Mouse (Mus musculus): ENCODE data around the gene Olfr654.

Olfr654 gene

DNA sequence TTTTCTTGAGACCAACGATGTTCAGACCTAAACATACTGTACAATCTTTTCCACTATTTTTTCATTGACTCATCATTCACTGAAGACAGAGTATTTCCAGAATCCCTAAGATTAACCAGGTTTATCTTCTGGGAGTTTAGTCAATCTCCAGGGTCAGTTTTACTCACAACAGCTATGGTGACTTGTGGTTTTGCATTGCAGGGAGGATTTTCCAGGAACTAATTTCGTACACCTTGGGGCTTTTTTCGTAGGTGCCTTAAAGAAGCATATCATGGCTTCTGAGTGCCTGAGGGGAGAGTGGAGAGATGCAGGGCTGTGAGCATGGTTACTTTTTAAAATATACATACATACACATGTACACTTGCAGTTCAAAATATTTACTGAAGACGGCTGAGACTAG lies at the start of gene Olfr654:
Gene Olfr654, plus strand, starts transcription at position 301 of the 400 bp plus-strand sequence.
- no peak for DNase-seq

DNA sequence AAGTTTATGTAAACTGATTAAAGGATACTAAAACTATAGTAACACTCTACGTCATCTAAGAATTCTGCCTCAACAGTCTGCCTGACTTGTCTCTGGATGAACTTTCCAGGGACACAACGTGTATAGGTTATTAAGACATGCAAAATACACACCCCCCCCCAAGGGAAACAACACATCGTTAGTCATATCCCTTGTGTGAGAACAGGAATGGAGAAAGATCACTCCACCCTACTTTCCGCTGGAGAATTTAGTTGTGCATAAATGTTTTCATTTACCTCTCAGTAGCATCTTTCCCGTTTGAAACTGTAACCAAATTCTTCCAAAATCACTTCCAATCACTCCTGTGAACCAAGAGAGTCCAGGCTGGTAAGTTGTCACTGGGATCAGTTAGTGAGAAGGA lies 37.0 kb upstream of the Olfr654 start, which contains the start of gene Olfr651:
Gene Olfr651, plus strand, starts transcription at position 301 of the 400 bp plus-strand sequence.
- DNase-seq = no peak

DNA sequence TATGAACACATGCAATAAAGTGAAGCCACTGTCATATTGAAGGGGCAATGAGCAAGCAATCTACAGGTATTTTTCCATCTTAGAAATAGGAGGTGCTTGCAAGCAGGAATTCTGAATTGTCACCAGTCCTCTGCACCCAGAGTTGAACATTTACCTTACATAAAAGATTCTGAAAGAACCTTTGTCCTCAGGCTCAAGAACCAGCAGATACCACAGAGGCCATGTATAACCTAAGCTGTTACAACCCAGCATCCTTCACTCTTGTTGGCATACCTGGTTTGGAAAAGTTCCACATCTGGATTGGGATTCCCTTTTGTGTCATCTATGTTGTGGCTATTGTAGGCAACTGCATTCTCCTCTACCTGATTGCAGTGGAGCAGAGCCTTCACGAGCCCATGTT lies 34.1 kb upstream of the Olfr654 start:
- DNase-seq = no peak

DNA sequence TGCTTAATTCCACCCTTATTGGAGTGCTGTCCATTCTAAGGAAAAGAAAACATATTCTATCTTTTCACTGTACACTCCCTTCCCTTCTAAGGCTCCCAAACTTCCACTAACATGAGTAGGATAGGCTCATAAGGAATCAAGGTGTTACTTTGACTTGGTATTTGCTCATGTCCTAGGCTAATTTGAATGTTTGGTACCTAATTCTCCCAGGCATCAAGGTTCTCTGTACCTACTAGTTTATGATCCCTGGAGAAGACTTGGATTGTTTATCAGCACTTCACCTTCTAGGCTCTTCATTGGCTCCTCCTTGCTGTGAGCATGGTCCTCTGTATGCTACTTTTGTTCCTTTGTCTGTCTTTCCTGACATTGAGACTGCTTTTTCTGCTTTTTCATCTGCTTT lies 26.2 kb upstream of the Olfr654 start, which contains the start of gene Olfr652:
Gene Olfr652, plus strand, starts transcription at position 301 of the 400 bp plus-strand sequence.
- no peak for DNase-seq

DNA sequence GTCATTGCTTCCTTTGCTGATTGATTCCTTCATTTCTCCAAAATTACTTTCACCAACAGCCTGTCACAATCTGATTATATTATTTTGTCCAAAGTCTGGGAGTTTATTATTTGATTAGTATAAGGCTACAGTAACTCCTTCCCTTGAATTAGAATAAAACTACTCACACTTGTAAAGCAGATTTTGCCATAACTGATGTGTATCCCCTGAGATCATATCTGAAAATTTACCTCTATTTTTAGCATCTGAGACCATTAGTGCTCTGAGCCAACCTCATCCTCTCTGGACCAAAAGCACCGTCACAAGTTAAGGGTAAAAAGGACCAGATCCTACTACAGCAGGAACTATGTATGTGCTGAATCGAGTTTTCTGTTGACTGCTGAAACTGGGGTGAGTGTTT lies 9.8 kb upstream of the Olfr654 start, which contains the start of gene Olfr653:
Gene Olfr653, plus strand, starts transcription at position 301 of the 400 bp plus-strand sequence.
- DNase-seq = no peak

DNA sequence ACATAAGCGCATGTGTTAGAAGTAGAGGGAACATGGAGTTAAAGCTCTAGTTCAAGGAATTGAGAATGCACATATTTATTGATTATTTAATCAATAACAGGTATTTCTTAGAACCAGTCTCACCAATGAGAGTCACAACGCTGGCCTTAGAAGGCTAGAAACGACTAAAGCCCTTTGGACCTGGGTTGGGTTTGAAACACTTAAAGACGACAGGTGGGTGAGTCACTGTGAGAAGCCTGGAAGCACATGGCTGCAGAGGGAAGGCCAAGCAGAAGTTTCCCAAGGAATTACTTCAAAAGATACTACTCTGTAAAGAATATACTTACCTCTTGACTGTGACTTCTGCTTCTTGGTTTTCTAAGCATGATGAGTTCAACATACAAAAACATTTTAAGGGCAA lies 6.0 kb upstream of the Olfr654 start:
- no peak for DNase-seq

DNA sequence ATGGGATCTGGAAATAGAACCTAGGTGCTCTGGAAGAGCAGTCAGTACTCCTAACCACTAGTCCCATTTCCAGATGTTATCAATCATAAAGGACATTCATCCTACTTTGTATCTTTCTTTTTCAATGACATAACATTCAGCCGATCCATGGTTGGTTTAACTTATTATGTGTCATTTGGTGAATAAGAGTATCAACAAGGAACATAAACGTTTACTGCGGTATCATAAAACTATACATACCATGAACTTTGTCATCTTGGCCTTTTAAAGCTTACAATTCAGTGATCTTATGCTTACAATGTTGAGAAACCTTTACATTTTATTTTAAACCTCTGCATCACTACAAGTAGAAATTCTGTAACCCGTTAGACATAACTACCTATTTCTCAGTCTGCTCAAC lies 5.4 kb upstream of the Olfr654 start:
- no peak for DNase-seq

DNA sequence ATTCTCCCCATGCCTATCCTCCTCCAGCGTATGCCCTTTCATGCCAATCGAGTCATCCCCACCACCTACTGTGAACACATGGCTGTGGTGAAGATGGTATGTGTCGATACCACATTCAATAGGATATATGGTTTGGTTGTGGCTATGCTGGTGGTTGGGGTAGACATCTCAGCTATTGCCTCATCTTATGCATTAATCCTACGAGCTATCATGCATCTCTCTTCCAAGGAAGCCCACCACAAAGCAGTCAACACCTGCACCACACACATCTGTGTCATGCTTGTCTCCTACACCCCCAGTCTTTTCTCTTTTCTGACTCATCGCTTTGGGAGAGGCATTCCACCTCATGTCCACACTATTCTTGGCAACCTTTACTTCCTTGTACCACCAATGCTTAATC lies 1.4 kb downstream of the Olfr654 start:
- no peak for DNase-seq

- DNase-seq = no peak
Measured at GRCm38 (mm10) chr7:104601679-104602078, 14.9 kb downstream of the Olfr654 start, which contains the start of gene Olfr655. Olfr655 (minus strand) TSS chr7:104601779.

DNA sequence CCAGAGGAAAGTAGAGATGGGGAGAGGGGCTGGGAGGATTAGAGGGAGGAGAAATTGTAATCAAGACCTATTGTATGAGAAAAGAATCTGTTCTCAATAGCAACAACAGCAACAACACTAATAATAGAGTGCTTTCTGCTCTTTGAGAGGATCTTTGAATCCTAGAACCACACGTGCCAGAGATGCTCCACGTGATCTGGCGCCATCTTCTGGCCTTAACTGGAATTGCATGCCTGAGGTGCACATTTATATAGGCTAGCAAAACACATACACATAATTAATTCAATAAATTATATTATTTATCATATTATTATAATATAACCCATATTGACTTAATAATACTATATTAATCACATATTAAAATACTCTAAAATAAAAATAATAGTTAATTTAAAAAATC lies 16.3 kb downstream of the Olfr654 start:
- DNase-seq = peak in 1 of 2 experiments; percentile 59

DNA sequence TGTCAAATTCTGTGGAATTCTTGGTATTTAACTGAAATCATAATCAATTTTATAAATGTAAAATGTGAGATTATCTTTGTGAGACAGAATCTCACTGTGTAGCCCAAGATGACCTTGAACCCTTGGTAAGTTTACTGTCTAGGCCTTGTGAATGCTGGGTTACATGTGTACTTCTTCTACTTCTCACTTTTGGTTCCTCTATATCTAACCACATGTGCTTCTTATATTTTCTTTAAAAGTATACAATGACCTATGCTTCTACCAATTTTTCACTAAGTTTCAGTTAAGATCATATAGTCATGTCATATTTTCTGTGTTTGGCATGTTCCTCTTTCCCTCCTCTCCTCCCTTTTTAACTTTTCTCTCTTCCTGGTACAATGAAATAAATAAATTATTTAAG lies 17.9 kb downstream of the Olfr654 start:
- no peak for DNase-seq

- no peak for DNase-seq
Measured at GRCm38 (mm10) chr7:104613655-104614054, 26.8 kb downstream of the Olfr654 start, which contains the start of gene Olfr656. Olfr656 (plus strand) TSS chr7:104613955.

- DNase-seq = no peak
Measured at GRCm38 (mm10) chr7:104624494-104624893, 37.7 kb downstream of the Olfr654 start, which contains the start of gene Olfr657. Olfr657 (plus strand) TSS chr7:104624794.

Measured in kidney, adult 8-10 months (tissue).